Mouse (Mus musculus): ENCODE measurements at regions not wholly inside any gene's neighbourhood (a gene's known extent, or its start where the extent isn't known, plus 50 kb on each side); places are given as distances from the start of the nearest gene placed in this dataset.

DNA sequence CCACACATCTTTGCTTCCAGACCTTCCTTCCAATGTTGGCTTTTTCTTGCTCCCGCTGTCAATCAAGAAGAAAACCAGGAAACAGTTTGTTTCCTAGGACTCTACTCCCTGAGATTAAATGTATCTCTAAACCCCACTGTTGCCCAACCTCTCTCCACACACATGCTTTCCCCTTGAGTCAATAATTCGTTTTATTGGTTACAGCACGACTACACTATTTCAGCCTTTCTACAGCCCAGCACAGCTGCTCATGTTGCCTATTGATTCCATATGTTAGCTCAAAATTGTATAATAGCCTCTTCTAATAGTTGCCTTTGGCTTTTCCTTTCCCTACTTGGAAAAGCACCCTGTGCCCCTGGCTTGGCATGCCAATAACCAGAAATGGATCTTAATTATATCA is 346.2 kb upstream of the Slc35b3 start:
- Histone ChIP-seq H3K4me1 (ENCODE audit: control insufficient read depth, insufficient read depth, low read length) (no peaks in the 10 kb centered on the region), H3K27me3 (ENCODE audit: control insufficient read depth, insufficient read depth, low read length) (no peaks in the 10 kb centered on the region), H3K27ac (ENCODE audit: insufficient read depth, low read length) (no peak overlapping the region), H3K4me3 (replicated peaks; ENCODE audit: insufficient read depth, low read depth, low read length) (no peak overlapping the region)
- 88% methylated on average over 3 of the region's 3 CpGs for WGBS
- DNase-seq = no peak
- TF ChIP-seq CTCF (IDR thresholded peaks at IDR 0.05; ENCODE audit: borderline replicate concordance, insufficient read depth, low read depth, low read length) = no peak
- TF ChIP-seq POLR2A (IDR thresholded peaks at IDR 0.05; ENCODE audit: borderline replicate concordance, insufficient read depth, low read length) = no peak

GRCm38 (mm10) chr13:39297129-39297528 is 336.5 kb upstream of the Slc35b3 start:
- WGBS = 83% methylated on average over 6 of the region's 6 CpGs
- no peaks in the 10 kb centered on the region for H3K4me1 ChIP-seq (ENCODE audit: control insufficient read depth, insufficient read depth, low read length)
- H3K4me3 ChIP-seq (replicated peaks; ENCODE audit: insufficient read depth, low read depth, low read length) = no peak overlapping the region
- H3K27me3 ChIP-seq (ENCODE audit: control insufficient read depth, insufficient read depth, low read length) = no peaks in the 10 kb centered on the region
- DNase-seq = no peak
- TF ChIP-seq CTCF (IDR thresholded peaks at IDR 0.05; ENCODE audit: borderline replicate concordance, insufficient read depth, low read depth, low read length) = no peak
- no peak for TF ChIP-seq POLR2A (IDR thresholded peaks at IDR 0.05; ENCODE audit: borderline replicate concordance, insufficient read depth, low read length)
- no peak overlapping the region for H3K27ac ChIP-seq (ENCODE audit: insufficient read depth, low read length)

DNA sequence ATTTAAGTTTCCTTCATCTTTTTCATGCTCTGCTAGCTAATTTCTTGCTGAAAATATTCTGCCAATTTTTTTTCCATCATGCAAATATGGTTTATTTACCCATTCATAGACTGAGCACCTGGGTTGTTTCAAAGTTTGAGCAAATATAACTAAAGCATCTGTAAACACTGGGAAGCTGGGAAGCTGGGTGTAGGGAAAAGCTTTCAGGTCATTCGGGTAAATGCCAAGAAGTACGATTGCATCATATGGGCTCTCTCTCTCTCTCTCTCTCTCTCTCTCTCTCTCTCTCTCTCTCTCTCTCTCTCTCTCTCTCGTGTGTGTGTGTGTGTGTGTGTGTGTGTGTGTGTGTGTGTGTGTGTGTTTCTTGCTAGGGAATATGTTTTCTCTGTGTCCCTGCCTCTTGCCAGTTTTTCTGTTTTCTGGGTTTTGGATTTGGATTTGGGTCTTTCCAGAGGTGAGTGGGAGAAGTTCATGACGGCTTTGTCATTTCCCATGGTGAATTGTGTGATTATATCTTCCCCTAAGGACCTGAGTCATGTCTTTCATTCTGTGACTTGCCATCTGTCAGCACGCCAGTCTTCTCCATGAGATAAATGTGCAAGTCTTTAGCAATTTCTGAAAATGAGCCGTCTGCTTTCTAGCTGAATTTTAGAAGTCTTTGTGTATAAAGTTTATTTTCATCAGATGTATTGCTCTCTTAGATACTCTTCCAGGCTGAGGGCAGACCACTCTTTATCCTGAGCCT is 329.7 kb upstream of the Slc35b3 start:
- no peaks in the 10 kb centered on the region for H3K27me3 ChIP-seq (ENCODE audit: control insufficient read depth, insufficient read depth, low read length)
- no peak for DNase-seq
- no peak for TF ChIP-seq POLR2A (IDR thresholded peaks at IDR 0.05; ENCODE audit: borderline replicate concordance, insufficient read depth, low read length)
- TF ChIP-seq CTCF (IDR thresholded peaks at IDR 0.05; ENCODE audit: borderline replicate concordance, insufficient read depth, low read depth, low read length) = no peak
- no peak overlapping the region for H3K4me3 ChIP-seq (replicated peaks; ENCODE audit: insufficient read depth, low read depth, low read length)
- no peak overlapping the region for H3K27ac ChIP-seq (ENCODE audit: insufficient read depth, low read length)
- H3K4me1 ChIP-seq (ENCODE audit: control insufficient read depth, insufficient read depth, low read length) = no peaks in the 10 kb centered on the region
- WGBS = 70% methylated on average over 5 of the region's 6 CpGs

GRCm38 (mm10) chr13:39282272-39282671 is 321.6 kb upstream of the Slc35b3 start:
- Histone ChIP-seq H3K27ac (ENCODE audit: insufficient read depth, low read length) (no peak overlapping the region), H3K4me3 (replicated peaks; ENCODE audit: insufficient read depth, low read depth, low read length) (no peak overlapping the region), H3K4me1 (ENCODE audit: control insufficient read depth, insufficient read depth, low read length) (no peaks in the 10 kb centered on the region), H3K27me3 (ENCODE audit: control insufficient read depth, insufficient read depth, low read length) (no peaks in the 10 kb centered on the region)
- 97% methylated on average over 2 of the region's 2 CpGs for WGBS
- DNase-seq = no peak
- TF ChIP-seq CTCF (IDR thresholded peaks at IDR 0.05; ENCODE audit: borderline replicate concordance, insufficient read depth, low read depth, low read length) (no peak), POLR2A (IDR thresholded peaks at IDR 0.05; ENCODE audit: borderline replicate concordance, insufficient read depth, low read length) (no peak)

- Histone ChIP-seq H3K27ac (ENCODE audit: insufficient read depth, low read length) (no peak overlapping the region), H3K27me3 (ENCODE audit: control insufficient read depth, insufficient read depth, low read length) (no peaks in the 10 kb centered on the region), H3K4me3 (replicated peaks; ENCODE audit: insufficient read depth, low read depth, low read length) (no peak overlapping the region), H3K4me1 (ENCODE audit: control insufficient read depth, insufficient read depth, low read length) (no peaks in the 10 kb centered on the region)
- 94% methylated on average over 1 of the region's 1 CpGs for WGBS
- TF ChIP-seq POLR2A (IDR thresholded peaks at IDR 0.05; ENCODE audit: borderline replicate concordance, insufficient read depth, low read length) (no peak), CTCF (IDR thresholded peaks at IDR 0.05; ENCODE audit: borderline replicate concordance, insufficient read depth, low read depth, low read length) (no peak)
- no peak for DNase-seq
Measured at GRCm38 (mm10) chr13:39278101-39278500, 317.4 kb upstream of the Slc35b3 start.

DNA sequence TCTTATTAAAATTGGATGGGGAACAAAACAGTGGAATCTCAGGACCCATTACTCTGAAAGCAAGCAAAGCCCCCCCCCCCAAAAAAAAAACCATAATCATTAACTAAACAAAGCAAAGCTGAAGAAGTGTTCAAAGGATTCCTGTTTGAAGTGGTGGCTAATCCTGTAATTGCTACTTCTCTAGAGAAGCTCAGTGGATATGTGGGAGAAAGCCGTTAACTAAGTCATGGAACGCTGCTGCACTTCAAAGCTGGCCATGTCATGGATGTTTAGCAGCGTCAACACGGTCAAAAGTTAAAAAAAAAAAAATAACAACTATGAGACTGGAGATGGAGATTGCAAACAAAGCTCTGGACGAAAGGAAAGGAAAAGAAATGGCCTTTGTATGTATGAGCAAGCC is 305.3 kb upstream of the Slc35b3 start:
- no peaks in the 10 kb centered on the region for H3K27me3 ChIP-seq (ENCODE audit: control insufficient read depth, insufficient read depth, low read length)
- no peak overlapping the region for H3K27ac ChIP-seq (ENCODE audit: insufficient read depth, low read length)
- H3K4me3 ChIP-seq (replicated peaks; ENCODE audit: insufficient read depth, low read depth, low read length) = no peak overlapping the region
- WGBS = 50% methylated on average over 5 of the region's 5 CpGs
- H3K4me1 ChIP-seq (ENCODE audit: control insufficient read depth, insufficient read depth, low read length) = no peaks in the 10 kb centered on the region
- TF ChIP-seq CTCF (IDR thresholded peaks at IDR 0.05; ENCODE audit: borderline replicate concordance, insufficient read depth, low read depth, low read length) (no peak), POLR2A (IDR thresholded peaks at IDR 0.05; ENCODE audit: borderline replicate concordance, insufficient read depth, low read length) (no peak)
- DNase-seq = no peak

GRCm38 (mm10) chr13:39256708-39257107 is 296.0 kb upstream of the Slc35b3 start:
- no peak overlapping the region for H3K4me3 ChIP-seq (replicated peaks; ENCODE audit: insufficient read depth, low read depth, low read length)
- DNase-seq = no peak
- no peak overlapping the region for H3K27ac ChIP-seq (ENCODE audit: insufficient read depth, low read length)
- TF ChIP-seq POLR2A (IDR thresholded peaks at IDR 0.05; ENCODE audit: borderline replicate concordance, insufficient read depth, low read length) = no peak
- no peak for TF ChIP-seq CTCF (IDR thresholded peaks at IDR 0.05; ENCODE audit: borderline replicate concordance, insufficient read depth, low read depth, low read length)
- WGBS = 61% methylated on average over 3 of the region's 3 CpGs
- H3K27me3 ChIP-seq (ENCODE audit: control insufficient read depth, insufficient read depth, low read length) = no peaks in the 10 kb centered on the region
- no peaks in the 10 kb centered on the region for H3K4me1 ChIP-seq (ENCODE audit: control insufficient read depth, insufficient read depth, low read length)

DNA sequence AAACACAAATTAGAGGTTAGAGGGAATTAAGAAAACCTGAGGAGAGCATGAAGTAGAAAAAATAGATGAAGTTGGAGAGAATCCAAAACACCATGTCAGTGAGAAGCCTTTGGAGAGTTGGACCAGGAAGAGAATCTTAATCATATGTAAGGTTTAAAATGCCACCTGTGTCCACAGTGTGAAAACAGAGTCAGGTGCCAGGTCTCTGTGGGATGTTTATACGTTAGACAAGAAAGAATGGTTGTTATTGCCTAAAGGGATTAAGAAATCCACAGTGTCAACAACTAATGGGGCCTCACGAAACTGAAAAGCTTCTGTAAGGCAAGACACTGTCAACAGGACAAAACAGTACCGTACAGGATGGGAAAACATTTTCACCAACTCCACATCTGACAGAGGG is 294.7 kb upstream of the Slc35b3 start:
- WGBS = 28% methylated on average over 3 of the region's 3 CpGs
- Histone ChIP-seq H3K4me3 (replicated peaks; ENCODE audit: insufficient read depth, low read depth, low read length) (no peak overlapping the region), H3K27me3 (ENCODE audit: control insufficient read depth, insufficient read depth, low read length) (no peaks in the 10 kb centered on the region), H3K27ac (ENCODE audit: insufficient read depth, low read length) (no peak overlapping the region), H3K4me1 (ENCODE audit: control insufficient read depth, insufficient read depth, low read length) (no peaks in the 10 kb centered on the region)
- peak in 1 of 2 experiments; percentile 41 for DNase-seq
- TF ChIP-seq POLR2A (IDR thresholded peaks at IDR 0.05; ENCODE audit: borderline replicate concordance, insufficient read depth, low read length) = no peak
- no peak for TF ChIP-seq CTCF (IDR thresholded peaks at IDR 0.05; ENCODE audit: borderline replicate concordance, insufficient read depth, low read depth, low read length)
